Mouse (Mus musculus) left cerebral cortex, adult 8-10 months (tissue): ENCODE data around the gene Sdk1. TPM values are rescaled to one million over a fixed set of nuclear protein-coding genes. Genes with fewer than 3 reads are reported as not detected.
"Not testable (repeated sequence)": the region's sequence is repeated elsewhere in the genome, so short reads cannot be mapped to it uniquely, and the experiment has no call there.

Source experiments
- DNase-seq, 2 experiments: peaks; one replicate each; pipeline ENCODE4 v3.0.0; 2022; ENCODE audit warnings: low spot score in 2 of 2
- total RNA-seq, 4 experiments: library from RNA; stranded (reverse); gene quantifications; 2 replicates each; pipeline ENCODE4 v1.2.4; 2022

Gene Sdk1
- total RNA-seq, 4 experiments from 2014 or later, result 8.6 to 11.7 (median 10.4) TPM

GRCm38 (mm10) chr5:141633271-141633670 lies 392.0 kb downstream of the Sdk1 start:
- no peak for DNase-seq

GRCm38 (mm10) chr5:141636406-141636805 lies 395.1 kb downstream of the Sdk1 start:
- DNase-seq, result no peak

- not testable (repeated sequence) for DNase-seq
Observed at GRCm38 (mm10) chr5:141637054-141637453, 395.8 kb downstream of the Sdk1 start.

- DNase-seq, result no peak
Observed at GRCm38 (mm10) chr5:141645671-141646070, 404.4 kb downstream of the Sdk1 start.

- no peak for DNase-seq
Observed at GRCm38 (mm10) chr5:141646621-141647020, 405.3 kb downstream of the Sdk1 start.

GRCm38 (mm10) chr5:141649831-141650375 lies 408.6 kb downstream of the Sdk1 start:
- DNase-seq, result no peak

GRCm38 (mm10) chr5:141651690-141652377 lies 410.5 kb downstream of the Sdk1 start:
- no peak for DNase-seq

- no peak for DNase-seq
Observed at GRCm38 (mm10) chr5:141676371-141676770, 435.1 kb downstream of the Sdk1 start.

- peak in 1 of 2 experiments; percentile 20 for DNase-seq
Observed at GRCm38 (mm10) chr5:141677034-141677433, 435.7 kb downstream of the Sdk1 start.

- DNase-seq, result no peak
Observed at GRCm38 (mm10) chr5:141677841-141678240, 436.6 kb downstream of the Sdk1 start.

GRCm38 (mm10) chr5:141686876-141687420 lies 445.7 kb downstream of the Sdk1 start:
- DNase-seq, result no peak

GRCm38 (mm10) chr5:141689442-141690105 lies 448.3 kb downstream of the Sdk1 start:
- DNase-seq, result no peak

- DNase-seq, result no peak
Observed at GRCm38 (mm10) chr5:141691482-141691975, 450.2 kb downstream of the Sdk1 start.

- no peak for DNase-seq
Observed at GRCm38 (mm10) chr5:141693716-141694115, 452.4 kb downstream of the Sdk1 start.

GRCm38 (mm10) chr5:141694901-141695300 lies 453.6 kb downstream of the Sdk1 start:
- no peak for DNase-seq

GRCm38 (mm10) chr5:141698406-141698805 lies 457.1 kb downstream of the Sdk1 start:
- no peak for DNase-seq

GRCm38 (mm10) chr5:141720751-141721150 lies 479.5 kb downstream of the Sdk1 start:
- DNase-seq, result no peak

GRCm38 (mm10) chr5:141727968-141728367 lies 486.7 kb downstream of the Sdk1 start:
- no peak for DNase-seq

- no peak for DNase-seq
Observed at GRCm38 (mm10) chr5:141730006-141730405, 488.7 kb downstream of the Sdk1 start.

GRCm38 (mm10) chr5:141738725-141739124 lies 497.4 kb downstream of the Sdk1 start:
- DNase-seq, result no peak

- no peak for DNase-seq
Observed at GRCm38 (mm10) chr5:141748793-141749192, 507.5 kb downstream of the Sdk1 start.

GRCm38 (mm10) chr5:141754278-141754677 lies 513.0 kb downstream of the Sdk1 start:
- DNase-seq, result peak in 1 of 2 experiments; percentile 36
